Comparison of ENCODE assay signal across 22 mouse cellular contexts in the genomic region with DNA sequence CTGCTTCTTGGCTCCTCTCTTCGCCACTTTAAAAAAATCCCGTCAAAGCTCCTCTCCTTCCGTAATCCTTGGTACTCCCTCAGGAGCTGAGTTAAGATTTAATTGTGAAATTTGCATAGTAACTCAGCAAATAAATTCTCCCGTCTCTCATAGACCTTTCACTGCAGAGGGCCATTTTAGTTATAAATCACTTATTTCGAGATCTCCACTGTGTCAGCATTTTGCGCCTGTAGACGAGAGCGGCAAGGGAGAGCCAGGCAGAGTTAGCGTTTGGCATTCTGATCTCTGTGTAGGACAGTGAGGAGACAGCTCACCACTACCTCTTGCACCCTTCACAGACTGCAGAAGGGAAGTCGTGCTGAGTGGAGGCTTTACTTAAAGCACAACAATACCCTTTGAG.
DNase-seq lines count a peak whose midpoint lies in the region; ATAC-seq and TF ChIP-seq lines count a peak whose summit lies in the region.
"Had no signal": no experiment of that assay in that cellular context is flagged by ENCODE, and none has a peak within 500 bp of the region (broad histone marks: within the 10 kb centered on the region; RNA-seq: fewer than 3 reads in every experiment).

No protein-coding gene starts in this region.

- no peak for ATAC-seq in hindbrain, embryonic 13.5 days (ENCODE audit: low FRiP score)
- ATAC-seq in hindbrain, embryonic 12.5 days (ENCODE audit: low FRiP score), result no peak
- ATAC-seq in midbrain, embryonic 14.5 days (ENCODE audit: low FRiP score, low TSS enrichment), result no peak
- no peak for ATAC-seq in midbrain, embryonic 11.5 days (ENCODE audit: low FRiP score)
- ATAC-seq in kidney, embryonic 16.5 days (ENCODE audit: low FRiP score, low TSS enrichment), result peak; percentile 54; the same call in 1 of the 2 replicates
- no peak for ATAC-seq in midbrain, postnatal 0 days (ENCODE audit: low FRiP score)
- ATAC-seq in cerebellum, adult (ENCODE audit: insufficient number of reproducible peaks, low FRiP score, low TSS enrichment), result no peak
- ATAC-seq: forebrain, embryonic 13.5 days had no signal

- DNase-seq in midbrain, embryonic 14.5 days, result peak; percentile 26
- no peak for DNase-seq in midbrain, embryonic 11.5 days (ENCODE audit: low spot score, missing footprints)
- DNase-seq in midbrain, postnatal 0 days (ENCODE audit: low spot score), result no peak
- DNase-seq in left cerebral cortex, postnatal 36 days (ENCODE audit: low spot score in 2 of 2), result no peak
- DNase-seq: cerebellum, adult 9-11 months; lung, adult 2 months; right cerebral cortex, postnatal 14 days; spleen, adult 18-20 months; thymus, postnatal 25 days had no signal

- peaks cover 20% of the 10 kb centered on the region; the same call in 1 of the 2 replicates for H3K4me1 ChIP-seq in hindbrain, embryonic 13.5 days (replicated peaks)
- peaks cover 8% of the 10 kb centered on the region; the same call in 1 of the 2 replicates for H3K4me1 ChIP-seq in hindbrain, embryonic 12.5 days
- 0 out of 2 replicates have a peak, but pooled peaks cover 5% of the 10 kb centered on the region for H3K4me1 ChIP-seq in midbrain, embryonic 14.5 days (ENCODE audit: control insufficient read depth, insufficient read depth, low read length)
- no peaks in the 10 kb centered on the region for H3K4me1 ChIP-seq in midbrain, embryonic 11.5 days (ENCODE audit: control insufficient read depth, insufficient read depth, low read length)
- 0 out of 2 replicates have a peak, but pooled peaks cover 4% of the 10 kb centered on the region for H3K4me1 ChIP-seq in kidney, embryonic 16.5 days (ENCODE audit: insufficient read depth, low read length)
- H3K4me1 ChIP-seq in midbrain, postnatal 0 days (ENCODE audit: insufficient read depth, low read length), result no peaks in the 10 kb centered on the region; the same call in 1 of the 2 replicates
- H3K4me1 ChIP-seq: embryonic facial prominence, embryonic 12.5 days had no signal

- H3K9ac ChIP-seq in hindbrain, embryonic 13.5 days, result no peak overlapping the region
- H3K9ac ChIP-seq in hindbrain, embryonic 12.5 days, result no peak overlapping the region
- H3K9ac ChIP-seq in midbrain, embryonic 14.5 days (replicated peaks; ENCODE audit: low read length), result no peak overlapping the region
- no peak overlapping the region for H3K9ac ChIP-seq in midbrain, embryonic 11.5 days (ENCODE audit: low read length)
- no peak overlapping the region for H3K9ac ChIP-seq in kidney, embryonic 16.5 days (replicated peaks; ENCODE audit: low read length)
- no peak overlapping the region for H3K9ac ChIP-seq in midbrain, postnatal 0 days (replicated peaks; ENCODE audit: low read length, poor library complexity, severe bottlenecking)
- H3K9ac ChIP-seq: embryonic facial prominence, embryonic 12.5 days; forebrain, embryonic 13.5 days; heart, embryonic 13.5 days had no signal

- peak overlapping the region; percentile 60; the same call in 1 of the 2 replicates for H3K27ac ChIP-seq in hindbrain, embryonic 13.5 days
- no peak overlapping the region for H3K27ac ChIP-seq in hindbrain, embryonic 12.5 days
- H3K27ac ChIP-seq in midbrain, embryonic 14.5 days (replicated peaks; ENCODE audit: low read depth, low read length), result peak overlapping the region; percentile 61; the same call in 1 of the 2 replicates
- H3K27ac ChIP-seq in midbrain, embryonic 11.5 days (ENCODE audit: low read depth, low read length), result no peak overlapping the region
- 0 out of 2 replicates have a peak overlapping the region, but pooled peaks have one; percentile 39 for H3K27ac ChIP-seq in kidney, embryonic 16.5 days (ENCODE audit: low read length)
- no peak overlapping the region for H3K27ac ChIP-seq in midbrain, postnatal 0 days (ENCODE audit: low read depth, low read length)
- H3K27ac ChIP-seq: embryonic facial prominence, embryonic 12.5 days; forebrain, embryonic 13.5 days; heart, embryonic 13.5 days; layer of hippocampus, adult 2 months; limb, embryonic 10.5 days had no signal

- no peaks in the 10 kb centered on the region for H3K9me3 ChIP-seq in hindbrain, embryonic 13.5 days
- no peaks in the 10 kb centered on the region for H3K9me3 ChIP-seq in hindbrain, embryonic 12.5 days (replicated peaks)
- no peaks in the 10 kb centered on the region for H3K9me3 ChIP-seq in midbrain, embryonic 14.5 days (ENCODE audit: control insufficient read depth, low read length)
- no peaks in the 10 kb centered on the region for H3K9me3 ChIP-seq in midbrain, embryonic 11.5 days (ENCODE audit: control insufficient read depth, low read length)
- no peaks in the 10 kb centered on the region for H3K9me3 ChIP-seq in kidney, embryonic 16.5 days (ENCODE audit: low read length)
- no peaks in the 10 kb centered on the region for H3K9me3 ChIP-seq in midbrain, postnatal 0 days (ENCODE audit: low read length)
- H3K9me3 ChIP-seq: embryonic facial prominence, embryonic 12.5 days; forebrain, embryonic 13.5 days; heart, embryonic 13.5 days; limb, embryonic 10.5 days; megakaryocyte, embryonic 14.5 days had no signal

- H3K4me3 ChIP-seq in hindbrain, embryonic 13.5 days, result no peak overlapping the region
- H3K4me3 ChIP-seq in hindbrain, embryonic 12.5 days, result no peak overlapping the region
- no peak overlapping the region for H3K4me3 ChIP-seq in midbrain, embryonic 14.5 days (replicated peaks; ENCODE audit: low read depth, low read length)
- H3K4me3 ChIP-seq in midbrain, embryonic 11.5 days (ENCODE audit: low read depth, low read length), result no peak overlapping the region
- H3K4me3 ChIP-seq in kidney, embryonic 16.5 days (ENCODE audit: low read length), result no peak overlapping the region
- no peak overlapping the region for H3K4me3 ChIP-seq in midbrain, postnatal 0 days (ENCODE audit: low read depth, low read length)
- H3K4me3 ChIP-seq: embryonic facial prominence, embryonic 12.5 days; erythroblast, embryonic 14.5 days; forebrain, embryonic 13.5 days; heart, embryonic 13.5 days; layer of hippocampus, adult 2 months; limb, embryonic 10.5 days; megakaryocyte, embryonic 14.5 days had no signal

- WGBS in hindbrain, embryonic 13.5 days, result 66% methylated on average over 10 of the region's 10 CpGs
- WGBS in hindbrain, embryonic 12.5 days, result 69% methylated on average over 10 of the region's 10 CpGs
- 55% methylated on average over 10 of the region's 10 CpGs for WGBS in midbrain, embryonic 14.5 days
- 78% methylated on average over 10 of the region's 10 CpGs for WGBS in midbrain, embryonic 11.5 days
- WGBS in kidney, embryonic 16.5 days, result 56% methylated on average over 10 of the region's 10 CpGs
- WGBS in midbrain, postnatal 0 days, result 51% methylated on average over 10 of the region's 10 CpGs

- H3K27me3 ChIP-seq in hindbrain, embryonic 13.5 days, result no peaks in the 10 kb centered on the region
- H3K27me3 ChIP-seq in hindbrain, embryonic 12.5 days, result no peaks in the 10 kb centered on the region
- no peaks in the 10 kb centered on the region for H3K27me3 ChIP-seq in midbrain, embryonic 14.5 days (ENCODE audit: control insufficient read depth, insufficient read depth, low read length)
- no peaks in the 10 kb centered on the region for H3K27me3 ChIP-seq in midbrain, embryonic 11.5 days (ENCODE audit: control insufficient read depth, insufficient read depth, low read length)
- no peaks in the 10 kb centered on the region for H3K27me3 ChIP-seq in kidney, embryonic 16.5 days (ENCODE audit: insufficient read depth, low read length)
- H3K27me3 ChIP-seq in midbrain, postnatal 0 days (ENCODE audit: insufficient read depth, low read length), result no peaks in the 10 kb centered on the region
- H3K27me3 ChIP-seq: CH12.LX; embryonic facial prominence, embryonic 12.5 days; forebrain, embryonic 13.5 days; heart, embryonic 13.5 days; megakaryocyte, embryonic 14.5 days had no signal

- peak overlapping the region; percentile 15; the same call in 1 of the 2 replicates for H3K4me2 ChIP-seq in hindbrain, embryonic 13.5 days
- H3K4me2 ChIP-seq in hindbrain, embryonic 12.5 days (replicated peaks), result no peak overlapping the region
- H3K4me2 ChIP-seq in midbrain, embryonic 14.5 days (ENCODE audit: low read length), result peak overlapping the region; percentile 9; the same call in 1 of the 2 replicates
- H3K4me2 ChIP-seq in midbrain, embryonic 11.5 days, result no peak overlapping the region
- H3K4me2 ChIP-seq in kidney, embryonic 16.5 days (replicated peaks; ENCODE audit: low read depth, low read length), result peak overlapping the region; percentile 19
- H3K4me2 ChIP-seq in midbrain, postnatal 0 days (ENCODE audit: low read depth, low read length, poor library complexity, severe bottlenecking), result peak overlapping the region; percentile 0; the same call in 1 of the 2 replicates
- H3K4me2 ChIP-seq: embryonic facial prominence, embryonic 12.5 days; forebrain, embryonic 13.5 days; heart, embryonic 13.5 days; liver, embryonic 11.5 days had no signal

- intact Hi-C loops in left cerebral cortex, postnatal 36 days (cut with DNase I), result no loop called here

- no peak for TF ChIP-seq CTCF in midbrain, postnatal 0 days (IDR thresholded peaks at IDR 0.05)

- H3K36me3 ChIP-seq in hindbrain, embryonic 13.5 days, result no peaks in the 10 kb centered on the region
- H3K36me3 ChIP-seq in hindbrain, embryonic 12.5 days, result no peaks in the 10 kb centered on the region
- no peaks in the 10 kb centered on the region for H3K36me3 ChIP-seq in midbrain, embryonic 14.5 days (ENCODE audit: control insufficient read depth, insufficient read depth, low read length)
- no peaks in the 10 kb centered on the region for H3K36me3 ChIP-seq in midbrain, embryonic 11.5 days (ENCODE audit: control insufficient read depth, insufficient read depth, low read length)
- H3K36me3 ChIP-seq in kidney, embryonic 16.5 days (ENCODE audit: insufficient read depth, low read length), result no peaks in the 10 kb centered on the region
- H3K36me3 ChIP-seq in midbrain, postnatal 0 days (ENCODE audit: insufficient read depth, low read length), result no peaks in the 10 kb centered on the region
- H3K36me3 ChIP-seq: embryonic facial prominence, embryonic 12.5 days; heart, embryonic 13.5 days; limb, embryonic 10.5 days had no signal

Comparison
In these comparisons a context has a peak if more than half of its experiments do, and no peak if none do; other contexts are left out.
1. H3K27ac ChIP-seq: peak in hindbrain, embryonic 13.5 days (single experiment), midbrain, embryonic 14.5 days (single experiment) and kidney, embryonic 16.5 days (single experiment); none in hindbrain, embryonic 12.5 days (single experiment), midbrain, embryonic 11.5 days (single experiment) and midbrain, postnatal 0 days (single experiment).
2. H3K4me2 ChIP-seq: peak in hindbrain, embryonic 13.5 days (single experiment), midbrain, embryonic 14.5 days (single experiment), kidney, embryonic 16.5 days (single experiment) and midbrain, postnatal 0 days (single experiment); none in hindbrain, embryonic 12.5 days (single experiment) and midbrain, embryonic 11.5 days (single experiment).